Mouse (Mus musculus) hindbrain, postnatal 0 days (tissue): Measurements from ENCODE around the gene Zfand5. TPM values are rescaled to one million over a fixed set of nuclear protein-coding genes. Genes with fewer than 3 reads are reported as not detected.
"Not testable (repeated sequence)": the region's sequence is repeated elsewhere in the genome, so short reads cannot be mapped to it uniquely, and the experiment has no call there.

Experiments
- ATAC-seq: fragments of 200-750 bp; cut with Nextera tagmentation; 2 replicates; pipeline ENCODE4 v1.8.0; 2017; ENCODE audit warnings: mild to moderate bottlenecking, moderate TSS enrichment, moderate library complexity
- DNase-seq: peaks from one replicate; pipeline ENCODE4 v3.0.0-alpha.2; 2015; ENCODE audit warnings: low spot score
- H3K27ac ChIP-seq: fragments of 300-500 bp; sonication (generic); 2 replicates; pipeline ENCODE4 v1.5.1; 2014; ENCODE audit warnings: mild to moderate bottlenecking
- H3K27me3 ChIP-seq: fragments of 300-500 bp; sonication (generic); 2 replicates; pipeline ENCODE4 v1.6.1; 2014; ENCODE audit warnings: low read length, mixed read lengths; ENCODE audit not compliant: insufficient read depth
- H3K36me3 ChIP-seq: fragments of 300-500 bp; sonication (generic); 2 replicates; pipeline ENCODE4 v1.6.1; 2014; ENCODE audit warnings: low read length, mixed read lengths; ENCODE audit not compliant: insufficient read depth
- H3K4me1 ChIP-seq: fragments of 300-500 bp; sonication (generic); 2 replicates; pipeline ENCODE4 v1.6.1; 2014; ENCODE audit warnings: antibody characterized with exemption, low read length, mixed read lengths; ENCODE audit not compliant: insufficient read depth
- H3K4me2 ChIP-seq: fragments of 300-500 bp; sonication (generic); 2 replicates; pipeline ENCODE4 v1.6.1; 2014; ENCODE audit warnings: low read depth, mild to moderate bottlenecking, low read length, moderate library complexity, mixed read lengths
- H3K4me3 ChIP-seq: fragments of 300-500 bp; sonication (generic); 2 replicates; pipeline ENCODE4 v1.5.1; 2014; ENCODE audit warnings: low read length
- H3K9ac ChIP-seq: fragments of 300-500 bp; sonication (generic); replicated peaks from 2 replicates; pipeline ENCODE4 v1.6.1; 2014; ENCODE audit warnings: mild to moderate bottlenecking, low read length, moderate library complexity, mixed read lengths
- H3K9me3 ChIP-seq: fragments of 300-500 bp; sonication (generic); 2 replicates; pipeline ENCODE4 v1.6.1; 2016; ENCODE audit warnings: low read length, mixed read lengths
- CTCF ChIP-seq: IDR thresholded peaks from 2 replicates; pipeline ENCODE4 v1.5.1; 2016; ENCODE audit warnings: antibody characterized with exemption, control low read depth, low read depth
- WGBS: fragments of 180-500 bp; shearing (Covaris S2); extraction: QIAGEN DNeasy Blood & Tissue Kit; methylation state at CpG from one replicate; pipeline ENCODE4 v1.1.7; 2014; 5-methylcytosine and 5-hydroxymethylcytosine counted together
- polyA plus RNA-seq: library from polyadenylated mRNA; unstranded; fragments of >200 nt; fragmentation: Nextera tagmentation; extraction: Ambion mirVana; gene quantifications from 2 replicates; pipeline ENCODE4 v1.2.1, GENCODE M21; 2015
- total RNA-seq: library from RNA; depleted of rRNA; stranded (reverse); fragments of >200 nt; gene quantifications from 2 replicates; pipeline ENCODE4 v1.2.3, GENCODE M21; 2014; rRNA removed

Gene Zfand5
- 83.2 and 90.7 TPM in 2 replicates for total RNA-seq
- 133 and 137 TPM in 2 replicates for polyA plus RNA-seq

DNA sequence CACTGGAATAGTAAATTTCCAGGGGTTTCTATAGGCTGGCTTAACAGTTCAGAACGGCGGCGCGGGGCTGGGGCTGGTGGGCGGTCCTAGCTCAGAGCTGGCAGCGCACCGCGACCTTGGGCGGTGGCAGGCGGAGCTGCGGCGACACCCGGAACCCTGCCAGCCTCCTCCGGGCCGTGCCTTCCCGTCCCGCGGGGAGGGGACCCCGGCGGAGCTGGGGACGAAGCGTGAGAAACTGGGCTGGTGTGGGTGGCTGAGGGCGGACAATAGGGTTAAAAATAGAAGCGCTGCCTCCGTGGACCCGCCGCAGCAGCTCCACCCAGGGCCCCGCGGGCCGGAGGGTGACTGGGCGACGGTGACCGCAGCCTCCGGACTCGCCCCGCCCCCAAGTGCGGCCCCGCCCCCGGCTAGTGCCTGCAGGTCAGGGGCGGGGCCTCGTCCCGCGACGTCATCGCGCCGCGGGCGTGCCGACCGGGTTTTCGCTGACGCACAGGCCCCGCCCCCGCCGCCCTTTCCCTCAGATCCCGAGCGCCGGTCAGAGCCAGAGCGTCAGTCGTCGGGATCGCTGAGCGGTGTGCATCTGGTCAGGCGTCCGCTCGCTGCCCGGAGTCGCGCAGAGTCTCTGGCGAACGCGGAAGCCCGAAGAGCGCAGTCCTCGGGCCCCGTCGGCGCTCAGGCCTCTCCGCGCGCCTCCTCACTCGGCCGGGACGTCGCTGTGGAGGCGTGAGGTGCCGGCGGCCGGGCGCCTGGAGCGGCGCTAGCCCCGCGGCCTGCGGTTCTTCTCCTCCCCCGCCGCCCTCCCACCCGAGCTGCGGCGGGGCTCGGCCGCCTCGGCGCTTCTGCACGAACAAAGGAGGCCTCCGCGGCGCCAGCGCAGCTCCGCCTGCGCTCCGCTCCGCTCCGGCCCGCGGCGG lies at the start of gene Zfand5:
Gene Zfand5, plus strand, starts transcription at position 538 of the 914 bp plus-strand sequence.
- H3K4me3 ChIP-seq, result peak within 1 kb of the TSS; percentile 97
- H3K4me1 ChIP-seq, result peaks cover 15% of the 10 kb centered on the region
- peak within 1 kb of the TSS; percentile 98 for H3K9ac ChIP-seq
- peak within 1 kb of the TSS; percentile 100 for H3K27ac ChIP-seq
- H3K27me3 ChIP-seq, result no peaks in the 10 kb centered on the region
- ATAC-seq, result peak; percentile 96
- H3K36me3 ChIP-seq, result no peaks in the 10 kb centered on the region; the same call in 1 of the 2 replicates
- H3K4me2 ChIP-seq, result peak within 1 kb of the TSS; percentile 72
- WGBS, result under 1% methylated on average over 95 of the region's 118 CpGs
- no peak for TF ChIP-seq CTCF
- DNase-seq, result peak; percentile 99
- no peaks in the 10 kb centered on the region for H3K9me3 ChIP-seq

GRCm38 (mm10) chr19:21227131-21227530 lies 44.9 kb upstream of the Zfand5 start:
- no peak overlapping the region for H3K4me2 ChIP-seq
- DNase-seq (no peak), ATAC-seq (no peak)
- no peaks in the 10 kb centered on the region for H3K4me1 ChIP-seq
- H3K9ac ChIP-seq, result no peak overlapping the region
- TF ChIP-seq CTCF, result no peak
- H3K27ac ChIP-seq, result no peak overlapping the region
- no peak overlapping the region for H3K4me3 ChIP-seq
- 52% methylated on average over 4 of the region's 4 CpGs for WGBS
- H3K36me3 ChIP-seq, result no peaks in the 10 kb centered on the region
- no peaks in the 10 kb centered on the region for H3K27me3 ChIP-seq
- no peaks in the 10 kb centered on the region for H3K9me3 ChIP-seq

- no peaks in the 10 kb centered on the region for H3K36me3 ChIP-seq
- DNase-seq (no peak), ATAC-seq (no peak)
- no peaks in the 10 kb centered on the region for H3K27me3 ChIP-seq
- H3K9ac ChIP-seq, result no peak overlapping the region
- no peak overlapping the region for H3K4me2 ChIP-seq
- 39% methylated on average over 2 of the region's 2 CpGs for WGBS
- H3K9me3 ChIP-seq, result no peaks in the 10 kb centered on the region
- H3K27ac ChIP-seq, result no peak overlapping the region
- no peak for TF ChIP-seq CTCF
- H3K4me1 ChIP-seq, result no peaks in the 10 kb centered on the region
- H3K4me3 ChIP-seq, result no peak overlapping the region
Observed at GRCm38 (mm10) chr19:21227754-21228153, 44.3 kb upstream of the Zfand5 start.

GRCm38 (mm10) chr19:21248730-21249129 lies 23.3 kb upstream of the Zfand5 start:
- not testable (repeated sequence) for H3K27ac ChIP-seq, ATAC-seq, H3K4me3 ChIP-seq, H3K36me3 ChIP-seq, DNase-seq, H3K27me3 ChIP-seq, H3K9ac ChIP-seq, H3K4me1 ChIP-seq, H3K4me2 ChIP-seq, H3K9me3 ChIP-seq
- 95% methylated on average over 2 of the region's 2 CpGs for WGBS

DNA sequence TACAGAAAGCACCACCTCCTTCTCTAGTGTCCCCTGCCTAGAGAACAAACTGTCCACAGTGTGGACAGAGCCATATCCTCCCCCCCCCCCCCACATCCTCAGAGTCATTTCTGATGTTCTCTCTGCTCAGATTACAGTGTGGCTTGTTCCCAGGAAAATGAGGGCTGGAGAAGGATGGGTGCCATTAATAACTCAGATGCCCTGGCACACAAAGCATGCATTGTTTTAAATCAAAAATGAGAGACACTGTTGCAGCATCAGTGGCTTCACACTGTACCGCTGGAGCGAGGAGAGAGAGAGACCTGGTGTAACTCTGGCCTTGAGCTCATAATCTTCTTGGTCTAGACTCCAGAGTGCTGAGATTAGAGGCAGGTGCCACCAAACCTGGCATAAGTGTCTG lies 18.2 kb upstream of the Zfand5 start:
- Histone ChIP-seq H3K9ac (no peak overlapping the region), H3K9me3 (no peaks in the 10 kb centered on the region), H3K27ac (no peak overlapping the region), H3K27me3 (no peaks in the 10 kb centered on the region), H3K4me1 (no peaks in the 10 kb centered on the region), H3K36me3 (no peaks in the 10 kb centered on the region), H3K4me3 (no peak overlapping the region), H3K4me2 (no peak overlapping the region)
- WGBS, result 71% methylated on average over 2 of the region's 2 CpGs
- ATAC-seq (no peak), DNase-seq (no peak)
- no peak for TF ChIP-seq CTCF

DNA sequence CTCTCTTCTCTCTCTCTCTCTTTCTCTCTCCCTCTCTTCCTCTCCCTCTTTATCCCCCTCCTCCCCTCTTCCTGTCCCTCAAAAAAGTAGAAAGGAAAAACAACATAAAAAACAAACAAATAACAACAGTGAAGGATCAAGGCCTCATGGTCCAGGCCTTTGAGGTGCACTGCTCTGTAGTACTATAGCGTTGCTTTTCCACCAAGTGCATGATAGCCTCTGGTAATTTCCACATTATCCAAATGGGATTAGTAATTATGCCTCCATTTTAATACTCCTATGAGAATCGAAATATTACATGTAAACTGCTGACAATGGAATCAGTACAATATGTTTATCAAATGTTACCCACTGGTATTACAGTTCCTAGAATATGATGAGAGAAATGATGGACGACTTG lies 16.2 kb upstream of the Zfand5 start:
- Histone ChIP-seq H3K4me3 (no peak overlapping the region), H3K27me3 (no peaks in the 10 kb centered on the region), H3K4me1 (no peaks in the 10 kb centered on the region), H3K36me3 (no peaks in the 10 kb centered on the region), H3K27ac (no peak overlapping the region), H3K9me3 (no peaks in the 10 kb centered on the region), H3K9ac (no peak overlapping the region), H3K4me2 (no peak overlapping the region)
- TF ChIP-seq CTCF, result no peak
- no peak for ATAC-seq
- DNase-seq, result no peak
- WGBS, result 78% methylated on average over 3 of the region's 3 CpGs

DNA sequence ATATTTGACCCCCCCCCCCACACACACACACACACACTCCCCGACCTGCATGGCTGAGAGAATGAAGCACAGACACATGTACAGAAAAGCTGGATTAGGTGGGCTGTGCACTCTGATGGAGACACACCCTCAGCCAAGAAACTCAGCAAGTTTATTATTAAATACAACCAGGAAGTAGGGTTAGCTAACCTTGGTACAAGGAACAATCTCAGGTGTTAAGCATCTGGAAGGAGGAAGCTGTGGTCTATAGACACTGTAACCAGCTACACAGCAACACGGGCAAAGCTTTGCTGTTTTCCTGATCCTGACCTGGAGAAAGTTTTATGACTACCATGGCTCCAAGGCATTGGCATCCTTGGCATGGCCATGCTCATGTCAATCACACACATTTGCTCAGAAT lies 12.6 kb upstream of the Zfand5 start:
- Histone ChIP-seq H3K4me2 (no peak overlapping the region), H3K9ac (no peak overlapping the region), H3K36me3 (no peaks in the 10 kb centered on the region), H3K9me3 (no peaks in the 10 kb centered on the region), H3K27me3 (no peaks in the 10 kb centered on the region), H3K4me1 (no peaks in the 10 kb centered on the region), H3K27ac (no peak overlapping the region), H3K4me3 (no peak overlapping the region)
- ATAC-seq (no peak), DNase-seq (no peak)
- WGBS, result 84% methylated on average over 2 of the region's 2 CpGs
- no peak for TF ChIP-seq CTCF
